Mouse (Mus musculus): Measurements from ENCODE around the gene Olfr186. TPM values are rescaled to one million over a fixed set of nuclear protein-coding genes. Genes with fewer than 3 reads are reported as not detected.

Olfr186 gene
- polyA plus RNA-seq, 1 experiment from 2014 or later, result not detected

GRCm38 (mm10) chr16:59013357-59014018, 16.6 kb downstream of the Olfr186 start:
- DNase-seq (ENCODE audit: low spot score) (no peak), ATAC-seq (ENCODE audit: low FRiP score) (no peak)
- Histone ChIP-seq H3K9me3 (ENCODE audit: control insufficient read depth, low read length) (no peaks in the 10 kb centered on the region), H3K4me1 (replicated peaks; ENCODE audit: control insufficient read depth, insufficient read depth, low read length) (no peaks in the 10 kb centered on the region), H3K27ac (no peak overlapping the region), H3K9ac (no peak overlapping the region), H3K4me2 (replicated peaks) (no peak overlapping the region), H3K27me3 (ENCODE audit: control insufficient read depth, insufficient read depth, low read length) (no peaks in the 10 kb centered on the region), H3K36me3 (replicated peaks; ENCODE audit: control insufficient read depth, insufficient read depth) (no peaks in the 10 kb centered on the region), H3K4me3 (replicated peaks; ENCODE audit: low read length) (no peak overlapping the region)
- WGBS, result 75% methylated on average over 2 of the region's 2 CpGs

DNA sequence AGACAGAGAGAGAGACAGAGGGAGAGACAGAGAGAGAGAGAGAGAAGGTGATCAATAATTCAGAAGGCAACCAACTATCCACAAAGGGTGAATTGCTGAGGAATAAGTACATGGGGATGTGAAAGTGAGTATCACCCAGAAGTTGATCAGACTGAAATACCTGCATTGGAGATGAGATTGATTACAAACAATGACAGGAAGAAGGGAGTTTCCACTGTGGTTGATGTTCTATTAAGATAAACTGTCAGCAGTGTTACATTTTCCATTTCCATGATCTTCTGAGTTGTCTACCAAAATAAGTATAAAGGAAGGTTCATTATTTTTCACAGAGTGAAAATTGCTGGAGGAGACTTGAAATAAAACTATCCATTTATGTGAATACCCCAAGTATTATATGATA, 22.9 kb downstream of the Olfr186 start:
- DNase-seq (ENCODE audit: low spot score) (no peak), ATAC-seq (ENCODE audit: low FRiP score) (no peak)
- Histone ChIP-seq H3K9me3 (ENCODE audit: control insufficient read depth, low read length) (no peaks in the 10 kb centered on the region), H3K4me1 (replicated peaks; ENCODE audit: control insufficient read depth, insufficient read depth, low read length) (no peaks in the 10 kb centered on the region), H3K4me2 (replicated peaks) (no peak overlapping the region), H3K36me3 (replicated peaks; ENCODE audit: control insufficient read depth, insufficient read depth) (no peaks in the 10 kb centered on the region), H3K9ac (no peak overlapping the region), H3K27me3 (ENCODE audit: control insufficient read depth, insufficient read depth, low read length) (no peaks in the 10 kb centered on the region), H3K27ac (no peak overlapping the region), H3K4me3 (replicated peaks; ENCODE audit: low read length) (no peak overlapping the region)

DNA sequence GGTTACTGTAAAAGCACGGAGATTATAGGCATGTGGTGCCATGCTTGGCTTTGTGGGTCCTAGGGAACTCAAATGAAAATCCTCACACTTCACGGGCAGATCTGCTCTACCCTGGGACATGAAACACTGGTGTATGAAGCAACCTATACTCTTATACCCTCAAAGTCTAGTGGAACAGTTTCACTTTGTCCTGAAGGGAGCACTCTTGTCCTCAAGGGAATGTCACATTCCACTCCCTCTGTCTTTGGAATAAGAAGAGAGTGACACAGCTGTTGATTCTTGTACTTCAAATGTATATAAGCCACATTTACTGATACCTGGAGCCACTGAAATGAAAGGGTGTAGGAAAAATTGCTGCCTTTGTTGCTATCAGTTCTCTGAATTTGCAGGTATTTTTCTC, 35.0 kb downstream of the Olfr186 start, which contains the start of gene Olfr183:
Gene Olfr183, plus strand, starts transcription at position 301 of the 400 bp plus-strand sequence.
- 77% methylated on average over 2 of the region's 2 CpGs for WGBS
- H3K4me2 ChIP-seq (replicated peaks), result no peak within 1 kb of the TSS
- H3K9me3 ChIP-seq (ENCODE audit: control insufficient read depth, low read length), result no peaks in the 10 kb centered on the region
- no peaks in the 10 kb centered on the region for H3K27me3 ChIP-seq (ENCODE audit: control insufficient read depth, insufficient read depth, low read length)
- H3K4me1 ChIP-seq (replicated peaks; ENCODE audit: control insufficient read depth, insufficient read depth, low read length), result no peaks in the 10 kb centered on the region
- no peak within 1 kb of the TSS for H3K4me3 ChIP-seq (replicated peaks; ENCODE audit: low read length)
- DNase-seq (ENCODE audit: low spot score) (no peak), ATAC-seq (ENCODE audit: low FRiP score) (no peak)
- no peaks in the 10 kb centered on the region for H3K36me3 ChIP-seq (replicated peaks; ENCODE audit: control insufficient read depth, insufficient read depth)
- H3K27ac ChIP-seq, result no peak within 1 kb of the TSS
- H3K9ac ChIP-seq, result no peak within 1 kb of the TSS

Other genes starting within 250 kb of the Olfr186 start
- gene Olfr173, start 230.0 kb downstream of the Olfr186 start, polyA plus RNA-seq (2014; fragmentation: Nextera tagmentation; extraction: Ambion mirVana), result not detected in 2 replicates
- gene Olfr175-ps1, start 203.5 kb downstream of the Olfr186 start, polyA plus RNA-seq (2014; fragmentation: Nextera tagmentation; extraction: Ambion mirVana), result not detected in 2 replicates
- gene Olfr177, start 155.5 kb downstream of the Olfr186 start, polyA plus RNA-seq (2014; fragmentation: Nextera tagmentation; extraction: Ambion mirVana), result not detected in 2 replicates
- not detected in 2 replicates for gene Olfr178, start 138.2 kb downstream of the Olfr186 start, polyA plus RNA-seq (2014; fragmentation: Nextera tagmentation; extraction: Ambion mirVana)
- gene Olfr181, start 101.5 kb downstream of the Olfr186 start, polyA plus RNA-seq (2014; fragmentation: Nextera tagmentation; extraction: Ambion mirVana), result not detected in 2 replicates
- gene Olfr180, start 100.9 kb downstream of the Olfr186 start, polyA plus RNA-seq (2014; fragmentation: Nextera tagmentation; extraction: Ambion mirVana), result not detected in 2 replicates
- gene Olfr183, start 34.9 kb downstream of the Olfr186 start, polyA plus RNA-seq (2014; fragmentation: Nextera tagmentation; extraction: Ambion mirVana), result not detected in 2 replicates
- not detected in 2 replicates for gene Olfr187, start 9.5 kb upstream of the Olfr186 start, polyA plus RNA-seq (2014; fragmentation: Nextera tagmentation; extraction: Ambion mirVana)
- not detected in 2 replicates for gene Olfr190, start 47.7 kb upstream of the Olfr186 start, polyA plus RNA-seq (2014; fragmentation: Nextera tagmentation; extraction: Ambion mirVana)
- gene Olfr191, start 59.5 kb upstream of the Olfr186 start, polyA plus RNA-seq (2014; fragmentation: Nextera tagmentation; extraction: Ambion mirVana), result not detected in 2 replicates
- not detected in 2 replicates for gene Olfr193, start 81.6 kb upstream of the Olfr186 start, polyA plus RNA-seq (2014; fragmentation: Nextera tagmentation; extraction: Ambion mirVana)
- gene Olfr194, start 90.8 kb upstream of the Olfr186 start, polyA plus RNA-seq (2014; fragmentation: Nextera tagmentation; extraction: Ambion mirVana), result not detected in 2 replicates
- gene Olfr195, start 116.8 kb upstream of the Olfr186 start, polyA plus RNA-seq (2014; fragmentation: Nextera tagmentation; extraction: Ambion mirVana), result not detected in 2 replicates
- gene Olfr196, start 140.2 kb upstream of the Olfr186 start, polyA plus RNA-seq (2014; fragmentation: Nextera tagmentation; extraction: Ambion mirVana), result not detected in 2 replicates
- not detected in 2 replicates for gene Olfr198, start 173.2 kb upstream of the Olfr186 start, polyA plus RNA-seq (2014; fragmentation: Nextera tagmentation; extraction: Ambion mirVana)
- not detected in 2 replicates for gene Olfr199, start 189.5 kb upstream of the Olfr186 start, polyA plus RNA-seq (2014; fragmentation: Nextera tagmentation; extraction: Ambion mirVana)
- gene Olfr201, start 242.3 kb upstream of the Olfr186 start, polyA plus RNA-seq (2014; fragmentation: Nextera tagmentation; extraction: Ambion mirVana), result not detected in 2 replicates

Data from hindbrain, embryonic 14.5 days (tissue).